Mouse (Mus musculus) MEL (cell line): ENCODE data around the gene Caml.

ENCODE experiments used
- BHLHE40 ChIP-seq: IDR thresholded peaks from 2 replicates; pipeline ENCODE4 v1.6.1; 2012; ENCODE audit warnings: low read depth, mild to moderate bottlenecking, inconsistent platforms, low read length, improper control_type of control experiment, borderline replicate concordance
- CTCF ChIP-seq, 3 experiments: IDR thresholded peaks in 2 of 3; conservative IDR thresholded peaks in 1 of 3; 2 replicates each; pipeline ENCODE4 v1.5.1; 2011 to 2012; ENCODE audit warnings: low read length in 3 of 3, low read depth in 2 of 3, mild to moderate bottlenecking in 2 of 3, improper control_type of control experiment in 1 of 3, inconsistent platforms in 1 of 3, mixed read lengths in 1 of 3, moderate library complexity in 1 of 3; ENCODE audit not compliant: control insufficient read depth in 1 of 3, insufficient read depth in 1 of 3, poor library complexity in 1 of 3, severe bottlenecking in 1 of 3
- E2F4 ChIP-seq: IDR thresholded peaks from 2 replicates; pipeline ENCODE4 v1.6.1; 2011; ENCODE audit warnings: low read depth, low read length, improper control_type of control experiment, borderline replicate concordance
- EP300 ChIP-seq, 2 experiments: IDR thresholded peaks; 2 replicates each; pipeline ENCODE4 v1.6.1; 2011; ENCODE audit warnings: improper control_type of control experiment in 2 of 2, low read length in 2 of 2, low read depth in 1 of 2, mild to moderate bottlenecking in 1 of 2
- GATA1 ChIP-seq: IDR thresholded peaks from 2 replicates; pipeline ENCODE4 v1.6.1; 2011; ENCODE audit warnings: low read depth, low read length, improper control_type of control experiment
- MAX ChIP-seq: IDR thresholded peaks from 2 replicates; pipeline ENCODE4 v1.6.1; 2011; ENCODE audit warnings: low read length, improper control_type of control experiment
- MYC ChIP-seq: IDR thresholded peaks from 2 replicates; pipeline ENCODE4 v1.6.1; 2011; ENCODE audit warnings: low read depth, mild to moderate bottlenecking, low read length, improper control_type of control experiment, moderate library complexity
- POLR2A ChIP-seq, 2 experiments: IDR thresholded peaks; 2 replicates each; pipeline ENCODE4 v1.6.1; 2011 to 2012; ENCODE audit warnings: low read length in 2 of 2, mild to moderate bottlenecking in 2 of 2, control low read depth in 1 of 2, improper control_type of control experiment in 1 of 2, low read depth in 1 of 2, moderate library complexity in 1 of 2; ENCODE audit not compliant: control insufficient read depth in 1 of 2, insufficient read depth in 1 of 2, poor library complexity in 1 of 2
- POLR2AphosphoS2 ChIP-seq: IDR thresholded peaks from 2 replicates; pipeline ENCODE4 v1.6.1; 2011; ENCODE audit warnings: low read length, improper control_type of control experiment
- USF1 ChIP-seq: IDR thresholded peaks from 2 replicates; pipeline ENCODE4 v1.6.1; 2014; ENCODE audit warnings: low read depth, mild to moderate bottlenecking, inconsistent platforms, low read length, improper control_type of control experiment, moderate library complexity
- ZMIZ1 ChIP-seq: IDR thresholded peaks from 2 replicates; pipeline ENCODE4 v1.6.1; 2012; ENCODE audit warnings: low read depth, mild to moderate bottlenecking, inconsistent platforms, low read length, improper control_type of control experiment, moderate library complexity

DNA sequence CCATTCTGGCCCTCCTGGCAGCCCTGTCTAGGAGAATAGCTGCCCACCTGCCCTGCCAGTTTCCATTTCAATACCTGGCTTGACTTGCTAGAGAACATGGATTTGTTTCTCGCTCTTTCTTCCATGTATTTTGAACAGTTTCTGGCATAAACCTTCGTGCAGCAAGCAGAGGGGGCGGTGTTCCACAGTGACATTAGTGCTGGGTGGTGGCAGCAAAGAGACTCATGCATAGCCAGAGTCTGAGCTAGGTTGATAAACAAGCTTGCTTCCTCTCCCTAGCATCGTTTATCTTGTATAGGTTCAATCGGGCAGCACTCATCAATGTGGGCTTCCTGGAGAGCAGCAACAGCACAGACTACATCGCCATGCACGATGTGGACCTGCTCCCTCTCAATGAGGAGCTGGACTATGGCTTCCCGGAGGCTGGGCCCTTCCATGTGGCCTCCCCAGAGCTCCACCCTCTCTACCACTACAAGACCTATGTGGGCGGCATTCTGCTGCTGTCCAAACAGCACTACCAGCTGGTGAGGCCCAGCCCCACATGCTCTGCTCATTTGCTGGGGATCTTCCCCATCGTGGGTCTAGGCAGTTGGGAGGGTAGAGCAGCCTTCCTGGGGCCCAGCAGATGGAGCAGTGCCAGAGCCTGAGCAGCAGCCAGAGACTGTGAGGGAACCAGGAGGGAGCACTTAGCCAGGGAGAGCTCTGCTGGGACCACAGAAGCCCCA, 15.7 kb upstream of the Caml start:
- no peak for TF ChIP-seq EP300 (IDR thresholded peaks at IDR 0.05; ENCODE audit: low read depth in 1 of 2, low read length in 2 of 2)
- no peak for TF ChIP-seq POLR2A (IDR thresholded peaks at IDR 0.05; ENCODE audit: control insufficient read depth in 1 of 2, insufficient read depth in 1 of 2, low read depth in 1 of 2, low read length in 2 of 2, poor library complexity in 1 of 2)
- no peak for TF ChIP-seq ZMIZ1
- no peak for TF ChIP-seq USF1
- no peak for TF ChIP-seq CTCF (IDR thresholded peaks at IDR 0.05 in 2 of 3, conservative IDR thresholded peaks at IDR 0.05 in 1 of 3; ENCODE audit: control insufficient read depth in 1 of 3, insufficient read depth in 1 of 3, low read depth in 2 of 3, low read length in 3 of 3, poor library complexity in 1 of 3, severe bottlenecking in 1 of 3)
- TF ChIP-seq MAX, result no peak; the same call in 1 of the 2 replicates
- TF ChIP-seq POLR2AphosphoS2, result no peak
- no peak for TF ChIP-seq MYC
- TF ChIP-seq E2F4, result no peak
- no peak for TF ChIP-seq BHLHE40
- no peak for TF ChIP-seq GATA1
